Mouse (Mus musculus) 416B (cell line): ENCODE results near the gene Cyp4b1.
"Not testable (repeated sequence)": the region's sequence is repeated elsewhere in the genome, so short reads cannot be mapped to it uniquely, and the experiment has no call there.

Source experiments
- DNase-seq: peaks from one replicate; pipeline ENCODE4 v3.0.0; 2011; ENCODE audit warnings: low read depth

Cyp4b1 gene

DNA sequence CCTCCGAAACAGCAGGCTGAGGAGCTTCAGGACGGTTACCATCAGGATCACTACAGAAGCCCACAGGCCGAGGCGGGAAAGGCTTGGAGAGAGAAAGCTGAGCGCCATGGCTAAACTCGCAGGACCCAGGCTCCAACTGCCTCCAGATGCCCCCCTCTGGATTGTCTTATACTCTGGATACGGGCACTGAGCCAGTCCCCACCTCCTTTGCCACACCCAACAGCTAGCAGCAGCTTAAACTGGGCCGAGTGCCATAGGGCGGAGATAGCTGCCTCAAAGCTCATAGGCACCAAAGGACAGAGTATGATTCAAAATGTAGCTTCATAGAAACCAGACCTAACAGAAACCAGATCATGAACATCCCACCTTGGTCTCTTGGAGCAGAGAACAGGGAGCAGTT lies at the start of gene Cyp4b1:
Gene Cyp4b1 (minus strand): TSS at position 144 of the 400 bp plus-strand sequence.
- DNase-seq, result no peak

DNA sequence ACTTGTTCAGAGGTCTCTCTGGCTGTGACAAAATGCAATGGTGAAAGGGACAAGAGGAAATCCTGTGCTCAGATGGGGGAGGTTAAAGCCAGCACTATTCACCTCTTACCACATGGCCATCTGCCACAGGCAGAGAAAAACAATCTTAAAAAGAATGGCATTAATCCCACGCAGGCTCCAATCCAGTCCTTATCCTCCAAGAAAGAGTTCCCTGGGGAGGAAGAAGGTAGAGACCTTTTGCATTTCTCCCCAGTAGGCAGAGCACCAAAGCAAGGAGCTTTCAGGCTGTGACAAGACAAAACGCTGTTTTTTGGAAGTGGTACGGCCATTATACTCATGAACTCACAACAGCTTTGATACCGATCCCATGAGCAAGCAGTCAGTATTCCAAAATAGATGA lies 38.8 kb upstream of the Cyp4b1 start:
- DNase-seq, result no peak

DNA sequence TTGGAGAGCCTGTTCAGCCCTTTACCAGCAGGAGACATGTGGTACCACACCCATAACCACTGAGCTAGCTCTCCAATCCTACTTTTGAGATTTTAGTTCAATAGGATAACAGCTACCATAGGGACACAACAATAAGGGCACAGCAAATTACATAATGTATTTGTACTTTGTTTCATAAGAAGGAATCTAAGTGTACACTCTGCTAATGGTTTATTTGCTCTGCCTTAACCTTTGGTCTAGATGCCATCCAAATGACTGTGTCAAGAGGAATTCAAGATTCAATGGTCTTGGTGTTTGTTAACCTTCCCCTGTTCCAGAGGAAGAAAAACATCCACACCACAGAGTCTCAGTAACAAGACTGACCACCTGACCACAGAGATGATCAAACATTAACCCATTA lies 11.7 kb upstream of the Cyp4b1 start:
- no peak for DNase-seq

DNA sequence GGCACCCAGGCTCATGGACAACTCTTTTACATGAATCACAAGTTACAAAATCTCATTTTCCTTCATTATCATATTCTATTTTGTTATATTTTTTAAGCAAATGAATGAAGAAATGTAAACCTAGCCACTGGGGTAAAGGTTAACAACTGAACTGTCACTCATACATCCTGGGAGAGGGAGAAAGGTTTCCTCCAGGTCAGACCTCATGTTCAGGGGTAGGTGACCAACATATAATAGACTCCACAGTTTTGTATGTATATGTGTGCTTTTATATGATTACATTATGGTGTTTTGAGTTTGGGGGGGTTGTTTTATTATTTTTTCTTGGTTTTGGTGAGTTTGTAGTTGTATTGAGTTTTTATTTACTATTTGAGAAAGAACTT lies 10.3 kb upstream of the Cyp4b1 start:
- DNase-seq, result no peak

DNA sequence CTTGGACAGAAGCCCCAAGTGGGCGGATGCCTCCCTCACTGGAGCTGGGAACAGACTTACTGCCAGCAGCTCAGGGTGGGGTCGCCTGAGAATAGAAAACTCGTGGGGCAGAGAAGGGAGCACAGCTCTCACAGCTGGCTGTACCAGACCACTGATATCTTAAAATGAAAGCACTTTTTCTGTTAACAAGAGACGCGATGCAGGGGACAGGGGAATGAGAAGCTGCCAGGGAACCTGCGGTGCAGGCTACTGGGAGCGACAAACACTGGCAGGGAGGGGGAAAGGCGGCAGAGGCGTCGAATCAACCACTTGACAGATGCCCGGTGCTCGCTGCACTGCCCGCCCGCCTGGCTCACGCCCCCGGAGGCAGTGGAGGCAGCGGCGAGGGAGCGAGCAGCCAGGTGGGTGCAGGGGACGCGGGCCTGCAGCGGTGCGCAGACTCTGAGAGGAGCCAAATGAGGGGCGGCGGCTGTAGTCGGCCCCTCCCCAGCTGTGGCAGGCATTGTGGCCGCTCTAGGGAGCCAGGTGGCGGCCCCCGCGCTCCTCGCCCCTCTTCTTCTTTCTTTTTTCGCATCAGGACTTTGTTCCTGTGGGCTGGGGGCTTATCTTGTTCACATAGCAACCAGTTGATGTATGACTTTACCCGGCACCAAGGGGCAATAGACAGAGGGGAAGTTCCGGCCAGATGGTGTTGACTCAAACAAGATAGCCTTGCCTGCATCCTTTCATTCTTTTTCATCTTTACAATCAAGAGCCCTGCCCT lies 9.8 kb upstream of the Cyp4b1 start:
- no peak for DNase-seq

DNA sequence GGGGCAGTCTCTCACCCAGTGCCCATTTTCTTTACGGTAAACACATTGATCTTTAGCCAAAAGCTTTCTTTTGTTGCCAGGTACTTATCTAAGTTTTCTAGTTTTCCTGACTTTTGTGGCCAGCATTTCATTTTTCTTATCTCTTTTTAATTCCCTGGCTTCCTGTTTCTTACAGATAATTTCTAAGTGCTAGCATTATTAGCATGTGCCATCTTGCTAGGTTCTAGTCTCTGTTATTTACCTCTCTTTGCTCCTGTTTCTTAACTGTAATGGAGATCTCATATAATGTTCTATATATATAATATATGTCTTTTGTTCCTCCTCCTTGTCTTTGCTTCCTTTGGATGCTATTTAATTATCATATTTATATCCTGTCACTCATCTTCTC lies 9.0 kb upstream of the Cyp4b1 start:
- not testable (repeated sequence) for DNase-seq

DNA sequence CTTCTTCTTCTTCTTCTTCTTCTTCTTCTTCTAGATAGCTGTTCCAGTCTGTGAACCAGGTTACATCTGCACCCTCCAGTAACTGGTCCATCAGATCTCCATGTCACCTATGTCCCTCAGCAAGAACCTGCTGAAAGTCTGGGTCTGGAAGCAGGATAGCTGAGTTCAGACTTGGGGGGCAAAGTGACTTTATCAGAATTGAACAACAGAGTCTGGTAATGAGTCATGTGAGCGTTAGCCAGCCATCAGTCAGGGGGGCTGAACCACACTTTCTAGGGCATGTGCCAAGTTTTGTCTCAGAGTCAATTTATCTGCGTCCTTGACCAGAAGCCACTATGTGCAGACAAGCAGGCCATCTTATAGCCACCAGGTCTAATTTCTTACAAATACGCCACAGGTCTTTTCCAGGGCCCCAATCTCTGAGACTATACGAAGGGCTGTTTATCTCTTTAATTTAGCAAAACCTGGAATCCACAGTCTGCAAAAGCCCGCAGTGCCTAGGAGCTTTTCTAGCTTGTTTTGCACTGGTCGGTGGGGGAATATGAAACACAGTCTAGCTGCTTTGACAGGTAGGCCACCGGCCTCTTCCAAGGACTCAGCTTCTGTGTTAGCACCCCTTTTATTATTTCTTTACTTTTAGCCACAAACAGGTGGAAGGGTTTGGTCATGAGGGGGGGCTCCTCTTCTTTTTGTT lies 8.5 kb upstream of the Cyp4b1 start:
- not testable (repeated sequence) for DNase-seq

DNA sequence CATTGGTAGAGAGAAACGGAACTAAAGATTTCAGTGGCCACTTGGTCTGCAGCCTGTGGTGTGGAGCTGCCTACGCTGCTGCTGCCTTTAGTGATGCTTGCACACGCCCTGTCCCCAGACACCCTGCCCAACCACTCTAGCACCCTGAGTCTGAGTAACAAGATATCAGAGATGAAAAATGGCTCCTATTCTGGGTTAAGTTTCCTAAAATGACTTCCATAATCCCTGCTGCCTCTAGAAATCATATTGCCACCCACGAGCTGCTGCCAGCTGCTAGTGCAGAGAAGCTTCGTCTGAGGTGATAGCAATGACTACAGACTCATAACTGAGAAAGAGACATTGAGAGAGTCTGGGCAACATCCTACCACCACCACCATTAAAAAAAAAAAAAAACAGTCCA lies 3.3 kb upstream of the Cyp4b1 start:
- DNase-seq, result no peak

DNA sequence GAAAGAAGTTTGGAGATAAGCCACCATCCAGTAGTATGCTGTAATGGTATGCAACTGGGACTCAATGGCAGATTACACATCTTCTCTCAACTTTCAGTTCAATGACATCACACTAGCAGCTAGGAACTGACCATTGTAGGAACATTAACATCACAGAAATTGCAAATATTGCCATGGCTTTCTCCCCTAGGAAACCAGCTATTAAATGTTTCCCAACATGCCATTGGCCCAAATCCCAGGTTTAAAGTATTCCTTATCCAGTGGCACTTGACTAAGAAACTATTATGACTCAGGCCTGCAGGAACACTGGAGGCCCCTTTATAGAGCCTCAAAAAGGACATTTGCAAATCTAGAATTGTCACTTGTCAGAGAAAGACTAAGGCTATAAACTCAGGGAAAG lies 1.8 kb upstream of the Cyp4b1 start:
- no peak for DNase-seq

DNA sequence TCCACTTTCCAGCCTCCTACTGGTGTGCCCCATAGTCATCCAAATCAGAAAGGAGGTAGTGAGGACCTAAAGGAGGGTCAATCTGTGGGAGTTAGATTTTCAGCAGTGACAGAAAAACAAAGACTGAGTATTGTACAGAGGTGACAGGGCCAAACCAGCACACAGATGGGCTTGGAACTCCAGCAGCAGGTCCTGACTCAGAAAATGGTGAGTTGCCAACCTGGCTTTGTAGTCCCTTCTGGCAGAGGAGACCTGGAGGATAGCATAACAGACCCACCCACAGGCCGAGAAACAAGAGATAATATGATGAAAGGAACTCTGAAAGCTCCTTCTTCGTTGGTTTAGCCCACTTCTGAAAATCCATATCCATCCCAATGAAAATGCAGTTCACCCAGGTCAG lies 1.2 kb upstream of the Cyp4b1 start:
- DNase-seq, result no peak

DNA sequence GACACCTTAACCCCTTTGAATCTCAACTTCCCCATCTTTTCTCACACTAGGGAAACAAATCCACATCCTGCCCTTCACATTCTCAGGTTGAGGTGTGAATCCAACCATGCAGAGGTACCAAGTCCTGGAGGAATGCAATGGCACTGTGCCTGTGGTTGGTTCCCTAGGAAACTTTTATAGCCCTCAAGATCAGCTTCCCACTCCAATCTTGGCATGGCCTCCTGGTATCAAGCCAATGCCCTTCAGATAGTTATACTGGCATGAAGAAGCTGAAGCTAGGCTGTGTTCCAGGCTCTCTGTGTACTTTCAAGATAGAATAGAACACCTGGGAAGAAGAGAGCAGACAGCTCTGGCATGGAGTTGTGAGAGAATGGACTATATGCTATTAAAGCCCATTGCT lies 2.2 kb downstream of the Cyp4b1 start:
- no peak for DNase-seq

DNA sequence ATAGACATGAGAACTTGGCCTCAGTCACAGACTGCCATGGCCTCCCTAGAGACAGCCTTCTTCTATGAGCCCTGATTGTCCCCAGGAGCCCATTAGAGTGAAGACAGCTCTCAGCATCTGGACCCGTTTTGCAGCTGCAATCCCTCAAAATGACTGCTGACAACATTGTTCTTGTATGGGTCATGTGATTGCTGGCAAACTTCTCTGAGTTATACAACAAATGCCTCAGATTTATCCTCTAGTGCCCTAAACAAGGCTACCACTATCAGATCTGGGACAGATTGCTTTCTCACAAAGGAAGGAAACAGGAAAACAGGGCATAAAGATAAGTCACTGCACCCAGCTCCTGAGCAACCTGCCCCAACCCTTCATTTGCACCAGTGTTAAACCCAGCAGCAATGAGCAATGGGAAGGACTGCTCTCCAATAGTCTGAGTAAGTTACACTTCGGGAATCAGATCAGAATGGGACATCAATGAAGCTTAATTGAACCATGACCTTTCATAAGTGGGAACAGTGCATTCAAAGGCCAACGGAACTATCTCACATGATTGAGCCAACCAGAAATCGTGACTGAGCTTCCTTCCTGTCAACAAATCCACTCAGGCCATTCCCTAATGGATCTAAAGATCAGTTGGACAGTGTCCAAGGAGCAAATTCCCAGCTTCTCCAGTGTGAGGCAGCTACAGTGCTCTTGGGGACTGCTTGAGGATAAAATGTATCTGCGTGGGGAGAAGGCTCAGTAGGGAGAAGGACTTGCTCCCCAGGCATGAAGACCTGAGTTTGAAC lies 4.4 kb downstream of the Cyp4b1 start:
- DNase-seq, result peak; percentile 15

DNA sequence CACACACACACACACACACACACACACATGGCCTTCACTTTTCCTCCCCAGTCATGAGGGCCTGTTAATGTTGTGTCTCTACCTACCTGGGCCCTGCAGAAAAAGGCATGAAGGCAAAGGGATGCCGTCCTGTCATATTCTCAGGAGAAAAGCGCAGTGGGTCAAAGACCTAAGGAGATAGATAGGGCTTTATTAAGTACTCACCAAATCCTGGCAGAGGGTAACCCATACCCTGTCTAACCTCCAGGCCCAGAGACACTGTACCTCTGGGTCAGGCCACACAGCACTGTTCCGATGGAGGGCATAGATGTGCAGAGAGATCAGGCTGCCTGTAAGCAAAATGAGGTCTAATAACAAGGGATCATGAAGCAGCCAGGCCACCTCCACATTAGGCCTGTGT lies 22.0 kb downstream of the Cyp4b1 start:
- not testable (repeated sequence) for DNase-seq

DNA sequence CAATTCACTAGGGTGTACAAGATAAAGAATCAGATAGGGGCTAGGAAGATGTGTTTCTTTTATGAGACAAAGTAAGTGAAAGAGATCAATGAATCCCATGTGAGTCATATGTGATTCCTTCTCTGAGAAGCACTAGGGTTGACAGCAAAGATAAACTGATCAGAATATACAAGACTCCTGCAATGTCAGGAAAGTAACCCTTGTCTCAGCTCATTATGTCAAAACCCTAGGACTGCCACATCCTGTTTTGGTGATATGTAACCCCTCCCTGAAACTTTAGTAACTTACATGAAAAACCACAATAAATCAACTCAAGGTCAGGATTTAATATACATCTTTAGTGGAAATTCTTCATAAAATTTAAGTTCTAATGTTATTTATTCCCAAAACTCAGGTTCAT lies 33.5 kb downstream of the Cyp4b1 start:
- DNase-seq, result peak; percentile 0

DNA sequence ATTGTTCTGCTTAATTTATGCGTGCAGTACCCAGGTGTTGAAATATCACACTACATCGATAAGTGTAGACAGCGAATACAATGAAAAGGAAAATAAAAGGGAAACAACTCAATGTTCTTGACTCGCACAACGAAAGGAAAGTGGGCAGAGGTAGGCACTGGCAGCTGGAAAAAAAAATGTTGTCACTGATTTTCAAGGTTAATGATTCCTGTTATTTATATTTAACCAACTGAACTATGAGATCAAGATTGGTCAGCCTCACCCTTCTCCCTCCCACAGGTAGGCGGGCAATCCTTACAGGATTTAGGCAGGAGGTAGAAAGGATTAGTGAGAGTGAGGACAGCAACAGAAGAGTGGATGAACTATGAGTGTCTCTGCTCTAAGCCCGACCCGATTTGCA lies 46.9 kb downstream of the Cyp4b1 start, which contains the start of gene Cyp4a32:
Gene Cyp4a32 (plus strand): TSS at position 359 of the 400 bp plus-strand sequence.
- DNase-seq, result not testable (repeated sequence)

DNA sequence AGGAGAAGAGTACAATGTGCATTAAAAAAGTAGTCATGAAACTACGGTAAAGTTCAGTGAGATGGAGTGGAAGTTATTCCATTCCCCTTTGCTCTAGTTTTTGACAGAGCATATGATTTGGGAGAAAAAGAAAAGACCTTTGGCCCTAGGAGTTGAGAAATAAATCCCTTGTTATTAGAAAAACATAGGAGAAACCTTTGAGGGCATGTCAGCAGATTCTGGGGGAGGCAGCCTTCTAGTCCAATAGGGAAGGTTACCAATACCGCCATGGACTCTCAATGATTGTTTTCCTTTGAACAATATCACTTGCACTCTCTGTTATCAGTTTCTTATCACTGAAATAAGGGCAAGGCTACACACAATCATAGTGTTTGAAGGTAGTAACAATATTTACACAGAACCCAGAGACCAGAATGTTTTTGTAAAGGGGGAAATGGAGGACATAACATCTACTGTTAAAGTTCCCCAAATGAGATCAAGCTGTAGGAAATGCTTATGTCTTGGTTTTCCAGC lies 50.6 kb downstream of the Cyp4b1 start:
- no peak for DNase-seq

DNA sequence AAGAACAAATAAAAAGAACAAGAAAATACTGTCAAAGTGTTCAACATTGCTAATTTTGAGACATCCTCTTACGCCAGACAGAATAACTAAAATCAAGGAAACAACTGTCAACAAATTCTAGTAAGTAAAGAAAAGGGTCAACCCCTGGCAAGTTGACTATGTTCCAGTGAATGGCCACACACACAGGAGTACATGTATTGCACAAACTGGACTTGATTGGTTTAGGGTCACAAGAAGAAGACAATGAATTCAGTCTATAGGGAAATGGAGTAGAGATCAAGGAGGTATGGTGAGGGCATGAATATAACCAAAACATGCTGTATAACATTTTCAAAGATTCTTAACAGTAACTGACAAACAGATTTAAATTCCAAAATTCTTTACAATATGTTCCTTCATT lies 51.2 kb downstream of the Cyp4b1 start:
- no peak for DNase-seq

DNA sequence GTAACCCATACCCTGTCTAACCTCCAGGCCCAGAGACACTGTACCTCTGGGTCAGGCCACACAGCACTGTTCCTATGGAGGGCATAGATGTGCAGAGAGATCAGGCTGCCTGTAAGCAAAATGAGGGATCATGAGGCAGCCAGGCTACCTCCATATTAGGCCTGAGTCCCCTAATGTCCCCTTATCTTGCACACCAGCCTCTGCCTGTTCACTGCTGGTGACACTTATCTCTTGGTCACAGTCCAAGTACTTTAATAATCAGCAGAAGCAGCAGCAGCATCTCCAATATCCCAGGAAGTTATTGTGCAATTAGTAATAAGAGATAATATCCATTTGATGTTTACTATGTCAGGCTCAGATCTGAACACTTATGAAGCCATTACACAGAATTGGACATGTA lies 64.5 kb downstream of the Cyp4b1 start:
- peak; percentile 17 for DNase-seq

DNA sequence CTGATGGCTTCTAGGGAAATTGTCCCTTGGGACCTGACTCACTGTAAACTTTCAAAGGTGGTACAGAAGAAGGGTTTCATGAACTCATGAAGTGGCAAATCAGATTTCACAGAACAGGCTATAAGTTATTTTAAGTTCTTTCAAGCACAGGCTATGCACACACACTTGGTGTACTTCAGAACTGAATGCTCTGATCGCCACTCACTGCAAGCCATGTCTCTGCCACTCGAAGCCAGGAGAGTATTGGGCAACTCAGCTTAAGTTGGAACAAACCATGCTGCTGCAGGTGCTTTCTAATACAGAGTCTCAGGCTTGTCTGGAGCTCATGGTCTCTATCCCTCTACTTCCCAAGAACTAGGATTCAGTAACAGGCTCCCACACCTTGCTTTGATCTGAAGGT lies 71.7 kb downstream of the Cyp4b1 start:
- DNase-seq, result no peak

DNA sequence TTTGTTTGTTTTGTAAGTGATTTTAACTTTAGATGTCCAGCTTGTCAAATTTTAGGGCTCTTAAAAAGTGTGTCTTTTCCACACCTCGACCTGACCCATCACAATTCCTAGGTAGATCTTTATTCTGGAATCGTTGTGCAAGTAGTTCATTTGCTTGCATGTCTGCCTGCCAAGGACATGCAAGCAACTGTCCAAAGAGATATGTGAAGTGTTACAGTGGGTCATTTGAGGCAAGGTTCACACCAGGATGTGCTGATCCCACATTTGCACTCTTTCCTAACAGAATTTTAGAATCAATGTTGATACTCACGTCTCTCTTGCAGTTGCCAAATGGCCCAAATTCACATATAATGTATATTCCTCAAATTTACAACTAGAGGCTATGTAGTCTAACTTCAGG lies 72.3 kb downstream of the Cyp4b1 start:
- DNase-seq, result no peak
